Mouse (Mus musculus) embryo, embryonic 11 days (tissue): ENCODE data around the gene Hoxd8.
A peak's percentile ranks its signal among the peaks of the same experiment; 100 is the strongest.

Experiments used
- DNase-seq: peaks from one replicate; pipeline ENCODE4 v3.0.0-alpha.2; 2015

Gene Hoxd8

GRCm38 (mm10) chr2:74704393-74704998, at the start of gene Hoxd8:
Gene Hoxd8 (plus strand): TSS chr2:74704615.
- peak; percentile 91 for DNase-seq

- peak; percentile 33 for DNase-seq
Observed at GRCm38 (mm10) chr2:74654743-74655419, 49.5 kb upstream of the Hoxd8 start.

GRCm38 (mm10) chr2:74655420-74655781, 49.0 kb upstream of the Hoxd8 start:
- DNase-seq, result peak; percentile 70

- DNase-seq, result peak; percentile 78
Observed at GRCm38 (mm10) chr2:74655821-74656631, 48.4 kb upstream of the Hoxd8 start.

GRCm38 (mm10) chr2:74656632-74657021, 47.8 kb upstream of the Hoxd8 start:
- DNase-seq, result peak; percentile 61

GRCm38 (mm10) chr2:74657251-74658023, 47.0 kb upstream of the Hoxd8 start:
- peak; percentile 62 for DNase-seq

- DNase-seq, result no peak
Observed at GRCm38 (mm10) chr2:74658024-74658666, 46.3 kb upstream of the Hoxd8 start.

GRCm38 (mm10) chr2:74658667-74659371, 45.6 kb upstream of the Hoxd8 start:
- peak; percentile 68 for DNase-seq

- DNase-seq, result peak; percentile 53
Observed at GRCm38 (mm10) chr2:74659507-74660005, 44.9 kb upstream of the Hoxd8 start, which contains the start of gene Evx2. Gene Evx2 (minus strand): TSS chr2:74659557.

- peak; percentile 30 for DNase-seq
Observed at GRCm38 (mm10) chr2:74660421-74661375, 43.7 kb upstream of the Hoxd8 start.

GRCm38 (mm10) chr2:74661685-74662084, 42.7 kb upstream of the Hoxd8 start:
- DNase-seq, result peak; percentile 89

GRCm38 (mm10) chr2:74663291-74663925, 41.0 kb upstream of the Hoxd8 start:
- DNase-seq, result peak; percentile 85

GRCm38 (mm10) chr2:74666411-74666810, 38.0 kb upstream of the Hoxd8 start:
- no peak for DNase-seq

GRCm38 (mm10) chr2:74667191-74667841, 37.1 kb upstream of the Hoxd8 start:
- no peak for DNase-seq

- no peak for DNase-seq
Observed at GRCm38 (mm10) chr2:74667842-74668357, 36.5 kb upstream of the Hoxd8 start, which contains the start of gene Hoxd13. Gene Hoxd13 (plus strand): TSS chr2:74668310.

GRCm38 (mm10) chr2:74668370-74669229, 35.8 kb upstream of the Hoxd8 start:
- DNase-seq, result peak; percentile 72

GRCm38 (mm10) chr2:74669230-74669578, 35.2 kb upstream of the Hoxd8 start:
- DNase-seq, result no peak

- no peak for DNase-seq
Observed at GRCm38 (mm10) chr2:74669650-74670235, 34.7 kb upstream of the Hoxd8 start.
